Mouse (Mus musculus) MEL (cell line): Measurements from ENCODE around the gene Igll1. TPM values are rescaled to one million over a fixed set of nuclear protein-coding genes. Genes with fewer than 3 reads are reported as not detected.

Experiments
- DNase-seq: peaks from one replicate; pipeline ENCODE4 v3.0.0; 2011; ENCODE audit warnings: low read depth, low spot score
- H3K27ac ChIP-seq: 2 replicates; pipeline ENCODE4 v1.5.1; 2012; ENCODE audit warnings: low read depth, mild to moderate bottlenecking, control low read depth, low read length, moderate library complexity; ENCODE audit not compliant: control insufficient read depth
- H3K27me3 ChIP-seq, 2 experiments: fragments of 150-350 bp in 1 of 2; sonication (generic) in 1 of 2; 2 replicates each; pipeline ENCODE4 v1.6.1; 2012; ENCODE audit warnings: low read length in 2 of 2, mild to moderate bottlenecking in 2 of 2, improper control_type of control experiment in 1 of 2, moderate library complexity in 1 of 2; ENCODE audit not compliant: insufficient read depth in 2 of 2, control insufficient read depth in 1 of 2
- H3K36me3 ChIP-seq, 2 experiments: 2 replicates each; pipeline ENCODE4 v1.6.1; 2012 to 2014; ENCODE audit warnings: low read length in 2 of 2, improper control_type of control experiment in 1 of 2, inconsistent platforms in 1 of 2, mild to moderate bottlenecking in 1 of 2; ENCODE audit not compliant: insufficient read depth in 2 of 2, control insufficient read depth in 1 of 2
- H3K4me1 ChIP-seq, 2 experiments: fragments of 150-350 bp in 1 of 2; sonication (generic) in 1 of 2; 2 replicates each; pipeline ENCODE4 v1.6.1; 2012; ENCODE audit warnings: low read length in 2 of 2, improper control_type of control experiment in 1 of 2, mild to moderate bottlenecking in 1 of 2; ENCODE audit not compliant: insufficient read depth in 2 of 2, control insufficient read depth in 1 of 2
- H3K4me3 ChIP-seq, 2 experiments: fragments of 150-350 bp in 1 of 2; sonication (generic) in 1 of 2; 2 replicates each; pipeline ENCODE4 v1.5.1; 2012; ENCODE audit warnings: low read depth in 2 of 2, low read length in 2 of 2, mild to moderate bottlenecking in 2 of 2, moderate library complexity in 2 of 2, control low read depth in 1 of 2, improper control_type of control experiment in 1 of 2; ENCODE audit not compliant: control insufficient read depth in 1 of 2, insufficient read depth in 1 of 2
- H3K79me2 ChIP-seq: 2 replicates; pipeline ENCODE4 v1.6.1; 2012; ENCODE audit warnings: mild to moderate bottlenecking, low read length, moderate library complexity; ENCODE audit not compliant: control insufficient read depth, poor library complexity, insufficient read depth
- H3K9ac ChIP-seq: 2 replicates; pipeline ENCODE4 v1.6.1; 2012; ENCODE audit warnings: low read depth, mild to moderate bottlenecking, control low read depth, low read length, moderate library complexity; ENCODE audit not compliant: control insufficient read depth, poor library complexity, severe bottlenecking
- H3K9me3 ChIP-seq: fragments of 150-350 bp; sonication (generic); replicated peaks from 2 replicates; pipeline ENCODE4 v1.6.1; 2012; ENCODE audit warnings: mild to moderate bottlenecking, low read length, improper control_type of control experiment, moderate library complexity; ENCODE audit not compliant: insufficient read depth
- BHLHE40 ChIP-seq: IDR thresholded peaks from 2 replicates; pipeline ENCODE4 v1.6.1; 2012; ENCODE audit warnings: low read depth, mild to moderate bottlenecking, inconsistent platforms, low read length, improper control_type of control experiment, borderline replicate concordance
- CTCF ChIP-seq, 3 experiments: IDR thresholded peaks in 2 of 3; conservative IDR thresholded peaks in 1 of 3; 2 replicates each; pipeline ENCODE4 v1.5.1; 2011 to 2012; ENCODE audit warnings: low read length in 3 of 3, low read depth in 2 of 3, mild to moderate bottlenecking in 2 of 3, improper control_type of control experiment in 1 of 3, inconsistent platforms in 1 of 3, mixed read lengths in 1 of 3, moderate library complexity in 1 of 3; ENCODE audit not compliant: control insufficient read depth in 1 of 3, insufficient read depth in 1 of 3, poor library complexity in 1 of 3, severe bottlenecking in 1 of 3
- EP300 ChIP-seq, 2 experiments: IDR thresholded peaks; 2 replicates each; pipeline ENCODE4 v1.6.1; 2011; ENCODE audit warnings: improper control_type of control experiment in 2 of 2, low read length in 2 of 2, low read depth in 1 of 2, mild to moderate bottlenecking in 1 of 2
- KAT2A ChIP-seq: conservative IDR thresholded peaks from 2 replicates; pipeline ENCODE4 v1.6.1; 2012; ENCODE audit warnings: low read depth, low read length, improper control_type of control experiment, inconsistent platforms
- MAZ ChIP-seq: IDR thresholded peaks from 2 replicates; pipeline ENCODE4 v1.6.1; 2012; ENCODE audit warnings: low read depth, mild to moderate bottlenecking, inconsistent platforms, low read length, improper control_type of control experiment
- MYC ChIP-seq: IDR thresholded peaks from 2 replicates; pipeline ENCODE4 v1.6.1; 2011; ENCODE audit warnings: low read depth, mild to moderate bottlenecking, low read length, improper control_type of control experiment, moderate library complexity
- NELFE ChIP-seq: IDR thresholded peaks from 2 replicates; pipeline ENCODE4 v1.6.1; 2011; ENCODE audit warnings: low read depth, low read length, improper control_type of control experiment
- POLR2AphosphoS5 ChIP-seq: IDR thresholded peaks from 2 replicates; pipeline ENCODE4 v1.6.1; 2012; ENCODE audit warnings: low read depth, borderline replicate concordance, mild to moderate bottlenecking, inconsistent platforms, low read length, moderate library complexity, mixed read lengths
- RAD21 ChIP-seq: IDR thresholded peaks from 2 replicates; pipeline ENCODE4 v1.6.1; 2011; ENCODE audit warnings: mild to moderate bottlenecking, low read depth, low read length, improper control_type of control experiment
- SMC3 ChIP-seq: IDR thresholded peaks from 2 replicates; pipeline ENCODE4 v1.6.1; 2011; ENCODE audit warnings: low read depth, low read length, improper control_type of control experiment
- TCF12 ChIP-seq: IDR thresholded peaks from 2 replicates; pipeline ENCODE4 v1.6.1; 2014; ENCODE audit warnings: low read depth, mild to moderate bottlenecking, inconsistent platforms, low read length, improper control_type of control experiment, moderate library complexity
- USF1 ChIP-seq: IDR thresholded peaks from 2 replicates; pipeline ENCODE4 v1.6.1; 2014; ENCODE audit warnings: low read depth, mild to moderate bottlenecking, inconsistent platforms, low read length, improper control_type of control experiment, moderate library complexity
- USF2 ChIP-seq, 2 experiments: IDR thresholded peaks; 2 replicates each; pipeline ENCODE4 v1.6.1; 2011 to 2012; ENCODE audit warnings: improper control_type of control experiment in 2 of 2, low read length in 2 of 2, borderline replicate concordance in 1 of 2, inconsistent platforms in 1 of 2, low read depth in 1 of 2, mild to moderate bottlenecking in 1 of 2; ENCODE audit not compliant: insufficient read depth in 1 of 2
- ZC3H11A ChIP-seq: IDR thresholded peaks from 2 replicates; pipeline ENCODE4 v1.6.1; 2012; ENCODE audit warnings: low read depth, mild to moderate bottlenecking, inconsistent platforms, low read length, improper control_type of control experiment
- polyA plus RNA-seq, 2 experiments: library from polyadenylated mRNA; stranded (reverse) in 1 of 2; unstranded in 1 of 2; fragments of >175 nt in 1 of 2; fragments of >200 nt in 1 of 2; gene quantifications; 2 replicates each; pipeline versions ENCODE4 v1.2.1 to v1.2.4; 2012; ENCODE audit warnings: low replicate concordance in 2 of 2, low read depth in 1 of 2; ENCODE audit not compliant: insufficient read length in 2 of 2, insufficient read depth in 1 of 2, missing spikeins in 1 of 2
- total RNA-seq: library from RNA; depleted of rRNA; stranded (reverse); fragments of 300-350 nt; gene quantifications from 2 replicates; pipeline ENCODE4 v1.2.3, GENCODE M21; 2012

Igll1 gene
- total and polyA plus RNA-seq, 3 experiments = not detected

- Histone ChIP-seq H3K9me3 (no peaks in the 10 kb centered on the region), H3K79me2 (no peaks in the 10 kb centered on the region), H3K36me3 (no peaks in the 10 kb centered on the region), H3K27me3 (peaks cover 0 to 1% of the 10 kb centered on the region in 2 experiments; a peak in 1 of 4 replicates), H3K4me3 (no peak overlapping the region), H3K9ac (peak overlapping the region; percentile 29; the same call in 1 of the 2 replicates), H3K4me1 (no peaks in the 10 kb centered on the region; a peak in 1 of 4 replicates), H3K27ac (no peak overlapping the region)
- DNase-seq = peak; percentile 77
- TF ChIP-seq USF2 (IDR thresholded peaks at IDR 0.05; ENCODE audit: borderline replicate concordance in 1 of 2, insufficient read depth in 1 of 2, low read depth in 1 of 2, low read length in 2 of 2) (no peak), ZC3H11A (peak; percentile 58), USF1 (no peak), RAD21 (peak; percentile 82), SMC3 (peak; percentile 77), CTCF (IDR thresholded peaks at IDR 0.05 in 2 of 3, conservative IDR thresholded peaks at IDR 0.05 in 1 of 3; ENCODE audit: control insufficient read depth in 1 of 3, insufficient read depth in 1 of 3, low read depth in 2 of 3, low read length in 3 of 3, poor library complexity in 1 of 3, severe bottlenecking in 1 of 3) (peak; percentile 60 to 83 (median 83)), EP300 (IDR thresholded peaks at IDR 0.05; ENCODE audit: low read depth in 1 of 2, low read length in 2 of 2) (no peak), BHLHE40 (no peak), KAT2A (no peak)
Observed at GRCm38 (mm10) chr16:16854836-16855235, 8.9 kb downstream of the Igll1 start.

GRCm38 (mm10) chr16:16852411-16852810, 11.4 kb downstream of the Igll1 start:
- no peak overlapping the region for H3K4me3 ChIP-seq
- H3K79me2 ChIP-seq = no peaks in the 10 kb centered on the region
- H3K27me3 ChIP-seq = no peaks in the 10 kb centered on the region
- H3K27ac ChIP-seq = no peak overlapping the region
- no peak overlapping the region for H3K9ac ChIP-seq
- no peak for TF ChIP-seq TCF12
- no peak for TF ChIP-seq MYC
- no peak for TF ChIP-seq POLR2AphosphoS5
- no peak for TF ChIP-seq NELFE
- no peaks in the 10 kb centered on the region; a peak in 1 of 4 replicates for H3K4me1 ChIP-seq
- DNase-seq = no peak
- no peaks in the 10 kb centered on the region for H3K36me3 ChIP-seq
- H3K9me3 ChIP-seq = no peaks in the 10 kb centered on the region

GRCm38 (mm10) chr16:16849196-16849595, 14.6 kb downstream of the Igll1 start:
- Histone ChIP-seq H3K36me3 (no peaks in the 10 kb centered on the region), H3K27ac (no peak overlapping the region), H3K9ac (no peak overlapping the region), H3K79me2 (no peaks in the 10 kb centered on the region), H3K4me3 (no peak overlapping the region), H3K9me3 (no peaks in the 10 kb centered on the region), H3K27me3 (no peaks in the 10 kb centered on the region), H3K4me1 (no peaks in the 10 kb centered on the region)
- TF ChIP-seq CTCF (IDR thresholded peaks at IDR 0.05 in 2 of 3, conservative IDR thresholded peaks at IDR 0.05 in 1 of 3; ENCODE audit: control insufficient read depth in 1 of 3, insufficient read depth in 1 of 3, low read depth in 2 of 3, low read length in 3 of 3, poor library complexity in 1 of 3, severe bottlenecking in 1 of 3) = peak in 1 of 3 experiments; percentile 28; a peak in 2 of 6 replicates
- TF ChIP-seq MAZ = no peak
- DNase-seq = peak; percentile 29
